Mouse (Mus musculus) embryo, embryonic 10 days (tissue): ENCODE data around the gene Pip5k1c.

ENCODE experiments used
- DNase-seq: peaks from one replicate; pipeline ENCODE4 v3.0.0-alpha.2; 2015; ENCODE audit warnings: low spot score

Pip5k1c gene

DNA sequence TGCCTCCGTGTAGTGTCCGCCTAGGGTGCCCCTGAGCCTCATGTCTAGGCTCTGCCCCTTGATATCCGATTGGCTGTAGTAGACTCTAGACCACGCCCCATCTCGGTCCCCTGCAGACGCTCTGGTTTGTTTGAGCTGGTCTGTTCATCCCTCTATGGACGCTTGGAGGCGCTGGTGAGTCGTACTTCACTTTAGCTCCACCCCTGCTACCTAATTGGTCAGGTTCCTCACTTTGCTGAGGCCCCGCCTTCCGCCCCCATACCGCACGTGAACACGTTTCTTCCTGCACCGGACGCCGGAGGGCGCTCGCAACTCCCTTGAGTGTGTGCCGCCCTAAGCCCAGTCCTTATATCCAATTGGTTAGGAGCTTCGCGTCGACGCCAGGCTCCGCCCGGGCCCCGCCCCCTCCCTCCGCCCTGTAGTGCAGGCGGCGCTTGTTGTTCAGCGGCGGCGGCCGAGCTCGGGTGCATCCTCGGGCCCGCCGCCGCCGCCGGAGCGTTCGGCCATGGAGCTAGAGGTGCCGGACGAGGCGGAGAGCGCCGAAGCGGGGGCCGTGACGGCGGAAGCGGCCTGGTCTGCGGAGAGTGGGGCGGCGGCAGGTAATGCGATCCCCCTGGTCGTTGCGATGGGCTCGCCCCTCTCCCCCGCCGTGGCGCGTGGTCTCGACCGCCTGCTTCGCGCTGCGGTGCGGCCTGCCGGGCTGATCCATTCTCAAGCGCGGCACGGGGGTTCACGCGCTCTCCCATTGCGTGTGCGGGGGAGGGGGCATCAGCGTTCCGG, at the start of gene Pip5k1c:
Gene Pip5k1c (plus strand): TSS at position 410 of the 780 bp plus-strand sequence.
- DNase-seq: peak; percentile 100

DNA sequence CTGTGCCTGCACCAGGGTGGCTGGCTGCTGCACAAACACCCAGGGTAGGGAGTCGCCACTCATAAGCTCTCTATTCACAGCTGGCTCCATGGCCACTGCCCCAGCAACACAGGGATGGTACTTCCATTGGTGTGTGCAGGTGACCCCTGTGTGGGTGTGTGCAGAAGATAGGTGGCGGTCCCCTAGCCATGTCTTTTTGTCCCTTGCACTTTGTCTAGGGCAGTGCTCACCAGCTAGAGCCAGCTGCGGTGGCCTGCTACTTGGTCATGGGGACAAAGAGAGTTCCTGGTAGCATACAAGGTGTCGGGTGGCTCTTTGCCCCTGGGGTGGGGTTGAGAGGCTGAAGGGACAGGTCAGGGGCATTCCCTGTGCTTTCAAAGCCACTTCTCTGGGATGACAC, 48.6 kb upstream of the Pip5k1c start:
- DNase-seq: no peak

DNA sequence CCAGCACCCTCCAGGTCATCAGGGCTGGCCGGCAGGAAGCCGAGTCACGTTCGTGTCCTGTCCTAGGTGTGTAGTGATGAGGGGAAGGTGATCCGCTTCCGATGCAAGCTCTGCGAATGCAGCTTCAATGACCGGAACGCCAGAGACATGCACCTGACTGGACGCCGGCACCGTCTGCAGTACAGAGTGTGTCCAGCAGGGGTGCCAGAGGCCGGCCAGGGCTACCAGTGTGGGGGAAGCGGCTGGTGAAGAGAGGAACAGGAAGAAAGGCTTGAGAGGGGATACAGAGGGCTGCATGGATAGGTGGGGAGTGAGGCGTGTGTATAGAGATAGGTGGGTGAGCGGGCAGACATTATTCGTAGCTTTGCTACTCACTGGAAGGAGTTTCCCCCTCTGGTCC, 48.2 kb upstream of the Pip5k1c start:
- peak; percentile 75 for DNase-seq

- DNase-seq: no peak
These were observed 47.6 kb upstream of the Pip5k1c start for GRCm38 (mm10) chr10:81245166-81245565.

DNA sequence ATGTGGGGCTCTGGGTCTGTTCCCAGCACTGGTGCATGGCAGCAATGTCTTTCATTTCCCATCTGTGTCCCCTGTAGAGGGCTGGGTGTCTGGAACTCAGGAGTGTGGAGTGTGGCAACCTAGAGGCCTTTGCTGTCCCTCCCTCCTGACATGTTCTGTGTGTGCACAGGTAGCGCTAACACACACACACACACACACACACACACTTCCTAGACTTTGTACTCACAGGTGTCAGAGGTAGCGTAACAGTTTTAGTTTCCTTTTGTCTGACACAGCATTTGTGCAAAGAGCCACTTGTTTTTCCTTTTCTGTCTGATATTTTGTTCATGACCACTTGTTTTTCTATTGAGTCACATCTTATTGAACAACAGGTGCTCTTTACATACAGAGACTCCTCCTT, 45.0 kb upstream of the Pip5k1c start:
- no peak for DNase-seq

- DNase-seq: no peak
These were observed 43.3 kb upstream of the Pip5k1c start for GRCm38 (mm10) chr10:81249442-81249841.

GRCm38 (mm10) chr10:81252424-81253419, 40.0 kb upstream of the Pip5k1c start, which contains the start of gene Matk:
Gene Matk, plus strand, starts transcription at chr10:81252935.
- DNase-seq: peak; percentile 75

- no peak for DNase-seq
These were observed 37.9 kb upstream of the Pip5k1c start for GRCm38 (mm10) chr10:81254886-81255285.

GRCm38 (mm10) chr10:81257158-81258039, 35.4 kb upstream of the Pip5k1c start:
- DNase-seq: peak; percentile 53

GRCm38 (mm10) chr10:81259225-81259884, 33.4 kb upstream of the Pip5k1c start:
- DNase-seq: no peak

DNA sequence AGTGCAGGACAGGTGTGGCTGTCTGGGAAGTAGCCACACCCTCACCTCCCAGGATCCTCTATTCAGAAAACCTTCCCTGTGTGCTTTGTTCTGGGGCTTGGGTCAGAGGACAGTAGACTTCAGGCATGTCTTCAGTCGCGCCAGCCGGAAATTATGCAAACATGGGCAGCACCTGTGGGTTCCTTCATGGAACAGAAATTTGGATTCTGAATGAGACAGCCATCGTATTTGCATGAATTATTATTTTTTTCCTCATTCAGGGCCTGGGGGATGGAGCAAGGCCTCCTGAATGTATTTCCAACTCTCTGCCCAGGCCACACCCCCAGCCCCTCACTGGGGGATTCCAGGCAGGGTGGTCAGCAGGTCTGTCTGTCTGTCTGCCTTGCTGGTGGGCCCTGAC, 31.7 kb upstream of the Pip5k1c start:
- no peak for DNase-seq

DNA sequence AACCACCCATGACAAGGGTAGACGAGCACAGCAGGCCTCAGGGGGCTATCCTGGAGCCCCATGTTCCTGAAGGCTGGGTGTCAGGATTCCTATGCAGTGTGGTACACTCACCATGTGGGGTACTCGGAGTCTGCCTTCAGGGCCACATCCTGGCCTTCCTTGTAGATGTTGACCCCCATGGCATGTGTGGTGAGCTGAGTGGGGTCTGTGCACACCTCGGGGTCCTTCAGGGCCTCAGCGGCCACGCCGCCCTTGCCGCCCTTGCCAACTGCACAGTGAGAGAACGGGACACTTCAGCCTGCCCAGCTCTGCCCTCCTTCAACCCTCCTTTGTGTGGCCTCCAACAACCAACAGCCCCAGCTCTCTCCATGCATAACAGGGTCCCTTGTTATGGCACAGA, 27.2 kb upstream of the Pip5k1c start:
- DNase-seq: no peak

DNA sequence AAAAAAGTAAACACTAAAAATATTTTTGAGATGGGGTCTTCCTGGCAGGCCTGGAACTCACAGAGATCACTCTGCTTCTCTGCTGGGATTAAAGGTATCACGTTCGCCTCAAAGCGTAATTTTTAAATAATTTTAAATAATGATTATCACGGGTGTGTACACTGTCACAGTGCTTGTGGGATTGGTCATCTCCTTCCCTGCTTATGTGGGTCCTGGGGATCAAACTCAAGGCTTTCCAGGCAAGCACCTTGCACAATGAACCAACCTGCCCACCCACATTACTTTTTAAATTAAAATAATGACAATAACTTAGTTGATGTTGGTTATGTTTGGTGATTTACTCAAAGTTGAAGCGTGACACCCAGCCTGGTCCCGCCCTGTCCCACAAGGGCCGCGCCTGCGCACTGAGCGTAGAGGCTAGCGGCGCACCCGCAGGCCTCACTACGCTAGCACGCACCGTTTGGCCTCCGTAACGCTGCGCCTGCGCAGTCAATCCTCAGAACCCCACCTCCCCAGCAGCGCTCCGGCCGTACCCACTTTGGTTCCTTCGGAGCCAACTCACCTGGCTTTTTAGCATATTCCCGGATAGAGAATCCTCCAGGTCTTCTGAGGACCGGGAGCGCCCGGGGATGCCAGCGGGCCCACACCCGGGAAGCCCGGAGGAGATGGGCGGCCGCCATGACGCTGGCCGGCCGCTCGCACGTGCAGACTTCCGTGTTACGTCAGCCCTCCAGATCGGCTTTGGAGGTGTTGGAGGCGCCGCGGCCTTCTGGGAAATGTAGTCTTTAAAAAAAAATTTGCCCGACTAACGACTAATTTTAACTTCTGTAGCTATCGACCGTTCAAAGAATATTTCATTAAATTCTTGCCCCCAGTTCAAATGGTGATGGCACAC, 26.3 kb upstream of the Pip5k1c start, which contains the start of the genes Mrpl54 and Apba3:
Gene Mrpl54 (minus strand): TSS at position 724 of the 895 bp plus-strand sequence.
Gene Apba3 (plus strand): TSS at position 750 of the 895 bp plus-strand sequence.
- peak; percentile 99 for DNase-seq

- DNase-seq: peak; percentile 95
These were observed 24.7 kb upstream of the Pip5k1c start for GRCm38 (mm10) chr10:81268056-81268455.

DNA sequence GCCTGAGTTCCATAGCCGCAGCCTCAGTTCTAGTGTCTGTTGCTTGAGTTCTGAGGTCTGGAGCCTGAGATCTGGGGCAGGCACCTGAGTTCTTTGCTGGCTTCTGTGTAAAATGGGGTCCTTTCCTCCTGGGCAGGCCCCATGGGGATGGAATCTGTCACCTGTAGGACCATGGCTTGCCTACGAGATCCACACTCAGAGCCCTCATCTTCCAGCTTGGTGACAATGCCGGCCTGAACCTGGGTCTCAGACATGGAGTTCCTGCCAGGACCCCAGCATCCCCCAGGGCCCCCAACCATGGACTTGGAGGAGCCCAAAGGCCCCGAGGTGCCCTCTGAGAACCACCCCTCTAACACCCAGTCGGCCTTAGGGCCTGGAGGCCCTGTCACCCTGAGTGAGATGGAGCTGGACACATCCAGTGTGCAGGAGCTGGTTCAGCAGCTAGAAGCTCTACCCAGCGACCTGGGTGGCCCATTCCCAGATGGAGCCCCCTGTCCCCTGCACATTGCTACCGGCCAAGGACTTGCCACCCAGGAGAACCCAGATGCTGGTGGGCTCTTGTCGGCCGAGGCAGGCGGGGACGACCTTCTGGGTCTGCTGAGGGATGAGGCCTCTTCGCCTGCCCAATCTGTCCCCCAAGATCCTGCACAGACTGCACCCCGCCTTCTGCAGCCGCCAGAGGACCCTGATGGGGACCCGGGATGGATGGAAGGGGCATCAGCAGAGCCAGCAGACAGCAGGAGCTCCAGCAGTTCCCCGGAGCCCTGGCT, 23.9 kb upstream of the Pip5k1c start:
- no peak for DNase-seq

DNA sequence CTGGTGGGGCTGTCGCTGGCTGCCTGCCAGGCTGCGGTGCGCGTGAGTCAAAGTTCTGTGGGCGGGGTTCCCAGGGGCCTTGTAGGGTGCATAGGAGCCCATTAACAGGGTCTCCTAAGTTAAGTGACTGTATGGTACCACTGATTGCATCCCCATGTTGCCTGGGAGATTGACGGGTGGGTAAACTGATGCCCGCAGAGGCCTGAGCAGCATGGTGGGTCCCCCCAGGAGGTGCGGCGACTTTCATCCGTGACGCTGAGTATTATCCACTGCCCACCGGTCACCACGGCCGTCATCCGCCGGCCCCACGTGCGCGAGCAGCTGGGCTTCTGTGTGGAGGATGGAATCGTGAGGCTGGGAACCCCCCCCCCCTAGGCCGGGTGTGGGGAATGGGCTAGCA, 20.4 kb upstream of the Pip5k1c start:
- no peak for DNase-seq

DNA sequence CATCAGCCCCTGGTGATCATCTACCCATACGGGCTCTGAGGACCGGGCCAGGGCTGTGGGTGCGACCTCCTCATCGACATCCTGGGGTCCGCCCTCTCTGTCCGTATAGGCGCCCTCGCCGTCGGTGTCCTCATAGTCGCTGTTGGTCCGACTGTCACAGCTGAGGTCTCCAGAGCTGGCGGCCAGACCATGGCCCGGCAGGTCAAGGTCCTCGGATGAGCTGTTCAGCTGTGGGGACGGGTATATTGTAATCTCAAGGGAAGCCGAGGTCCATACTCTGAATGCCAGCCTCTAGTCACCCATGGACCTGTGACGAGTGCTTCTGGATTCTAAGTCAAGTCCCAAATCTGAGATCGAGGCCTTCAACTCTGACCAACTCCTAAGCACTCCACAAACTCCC, 18.9 kb upstream of the Pip5k1c start:
- no peak for DNase-seq

GRCm38 (mm10) chr10:81277676-81278075, 15.1 kb upstream of the Pip5k1c start:
- DNase-seq: no peak

- no peak for DNase-seq
These were observed 13.3 kb upstream of the Pip5k1c start for GRCm38 (mm10) chr10:81279496-81279895.
